Mouse (Mus musculus) layer of hippocampus, postnatal 10 days (tissue): ENCODE results near the gene Lrrc4b. TPM values are rescaled to one million over a fixed set of nuclear protein-coding genes. Genes with fewer than 3 reads are reported as not detected.

ENCODE experiments used
- DNase-seq, 2 experiments: peaks; one replicate each; pipeline ENCODE4 v3.0.0; 2021; ENCODE audit warnings: low spot score in 2 of 2
- total RNA-seq, 2 experiments: library from RNA; stranded (reverse); gene quantifications; 2 replicates each; pipeline ENCODE4 v1.2.3; 2021

The Lrrc4b gene
- total RNA-seq, 2 experiments from 2014 or later: 338 to 365 TPM

GRCm38 (mm10) chr7:44484841-44485571, 56.2 kb downstream of the Lrrc4b start:
- peak; percentile 89 to 90 for DNase-seq

DNA sequence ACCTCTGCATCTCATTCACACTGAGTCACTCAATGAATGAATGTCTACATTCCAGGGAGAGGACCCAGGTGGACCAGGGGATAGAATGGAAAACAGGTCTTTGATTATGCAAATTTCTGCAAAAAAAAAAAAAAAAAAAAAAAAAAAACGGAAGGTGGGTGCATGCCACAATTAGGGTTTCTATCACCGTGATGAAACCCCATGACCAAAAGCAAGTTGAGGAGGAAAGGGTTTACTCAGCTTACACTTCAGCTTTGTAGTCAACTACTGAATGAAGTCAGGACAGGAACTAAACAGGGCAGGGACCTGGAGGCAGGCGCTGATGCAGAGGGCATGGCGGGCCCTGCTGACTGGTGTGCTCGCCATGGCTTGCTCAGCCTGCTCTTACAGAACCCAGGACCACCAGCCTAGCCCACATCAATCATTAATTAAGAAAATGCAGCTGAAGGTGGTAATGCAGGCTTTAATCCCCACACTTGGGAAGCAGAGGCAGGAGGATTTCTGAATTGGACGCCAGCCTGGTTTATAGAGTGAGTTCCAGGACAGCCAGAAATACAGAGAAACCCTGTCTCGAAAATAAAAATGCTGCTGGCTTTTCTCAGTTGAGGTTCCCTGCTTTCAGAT, 56.9 kb downstream of the Lrrc4b start:
- peak in 1 of 2 experiments; percentile 7 for DNase-seq

DNA sequence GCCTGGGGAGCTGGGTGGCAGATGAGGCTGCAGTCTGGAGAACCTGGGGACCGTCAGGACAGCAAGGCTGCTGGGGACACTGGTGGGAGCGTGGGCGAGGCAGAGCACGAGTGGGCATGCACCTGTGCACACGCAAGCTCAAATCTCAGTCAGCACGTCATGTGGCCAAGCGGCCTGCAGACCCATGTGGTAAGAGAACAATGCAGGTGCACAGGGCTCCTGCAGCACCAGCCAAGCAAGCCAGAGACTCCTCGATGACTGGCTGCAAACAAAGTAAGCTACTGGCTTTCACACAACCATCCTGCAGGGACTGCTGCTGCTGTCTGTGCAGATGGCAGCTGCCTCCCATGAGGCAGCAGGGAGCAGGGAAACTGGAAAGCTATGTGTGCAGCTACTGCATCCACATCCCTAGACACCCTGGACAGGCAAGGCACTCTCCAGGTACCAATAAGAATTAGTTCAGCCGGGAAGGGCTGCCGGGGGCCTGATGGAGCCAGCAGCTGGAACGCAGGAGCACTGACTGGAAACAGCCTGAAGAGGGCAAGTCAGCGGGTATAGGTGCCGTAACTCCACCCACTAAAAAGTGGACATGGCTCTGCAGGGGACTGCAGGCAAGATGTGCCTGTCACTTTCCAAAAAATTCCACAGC, 58.2 kb downstream of the Lrrc4b start:
- no peak for DNase-seq

GRCm38 (mm10) chr7:44487936-44488335, 59.1 kb downstream of the Lrrc4b start:
- no peak for DNase-seq

DNA sequence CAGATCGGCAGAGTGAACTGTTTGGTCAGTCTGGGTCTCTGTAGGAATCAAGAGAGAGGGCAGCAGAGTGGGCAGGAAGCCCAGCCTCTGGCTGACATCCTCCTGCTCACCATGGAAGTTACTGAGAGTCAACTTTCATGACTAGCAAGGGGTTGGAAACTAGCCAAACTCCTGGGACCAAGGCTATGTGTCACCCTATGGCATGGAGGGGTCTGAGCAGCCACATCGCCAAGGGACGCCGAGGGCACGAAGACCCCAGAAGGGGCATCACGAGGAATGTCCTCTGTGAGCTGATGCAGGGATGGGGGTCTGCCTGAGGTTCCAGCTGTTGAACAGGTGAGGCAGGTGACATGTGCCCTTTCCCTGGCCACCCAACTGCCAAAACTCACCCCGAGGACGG, 59.7 kb downstream of the Lrrc4b start:
- no peak for DNase-seq

- DNase-seq: no peak
Measured at GRCm38 (mm10) chr7:44490281-44490680, 61.5 kb downstream of the Lrrc4b start.

DNA sequence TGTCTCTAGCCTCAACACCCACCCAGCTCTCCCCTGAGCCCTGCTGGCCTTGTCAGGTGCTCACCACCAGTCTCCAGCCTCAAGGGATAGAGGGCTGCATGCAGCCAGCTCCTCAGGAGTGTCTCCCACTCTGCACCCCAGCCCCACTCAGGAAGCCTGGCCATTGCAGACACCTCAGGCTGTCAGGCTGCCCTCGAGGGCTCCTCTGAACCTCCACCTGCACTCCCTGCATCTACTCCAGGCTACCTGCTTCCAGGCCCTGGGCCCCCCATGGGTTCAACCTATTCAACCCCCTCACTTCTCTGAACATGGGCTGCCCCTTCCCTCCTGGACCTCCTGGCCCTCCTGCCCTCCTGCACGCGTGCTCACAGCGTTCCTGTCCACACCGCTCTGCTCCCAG, 62.6 kb downstream of the Lrrc4b start:
- no peak for DNase-seq

- no peak for DNase-seq
Measured at GRCm38 (mm10) chr7:44492166-44492826, 63.5 kb downstream of the Lrrc4b start.

GRCm38 (mm10) chr7:44494681-44495080, 65.9 kb downstream of the Lrrc4b start:
- DNase-seq: no peak

- DNase-seq: no peak
Measured at GRCm38 (mm10) chr7:44495086-44495485, 66.3 kb downstream of the Lrrc4b start.

- DNase-seq: peak; percentile 97 to 98
Measured at GRCm38 (mm10) chr7:44495992-44496770, 67.4 kb downstream of the Lrrc4b start, which contains the start of the genes Emc10 and Fam71e1. Emc10 (minus strand) TSS chr7:44496529. Fam71e1 (plus strand) TSS chr7:44496581.

- no peak for DNase-seq
Measured at GRCm38 (mm10) chr7:44496771-44497109, 67.9 kb downstream of the Lrrc4b start.

GRCm38 (mm10) chr7:44497361-44498055, 68.7 kb downstream of the Lrrc4b start:
- DNase-seq: no peak

DNA sequence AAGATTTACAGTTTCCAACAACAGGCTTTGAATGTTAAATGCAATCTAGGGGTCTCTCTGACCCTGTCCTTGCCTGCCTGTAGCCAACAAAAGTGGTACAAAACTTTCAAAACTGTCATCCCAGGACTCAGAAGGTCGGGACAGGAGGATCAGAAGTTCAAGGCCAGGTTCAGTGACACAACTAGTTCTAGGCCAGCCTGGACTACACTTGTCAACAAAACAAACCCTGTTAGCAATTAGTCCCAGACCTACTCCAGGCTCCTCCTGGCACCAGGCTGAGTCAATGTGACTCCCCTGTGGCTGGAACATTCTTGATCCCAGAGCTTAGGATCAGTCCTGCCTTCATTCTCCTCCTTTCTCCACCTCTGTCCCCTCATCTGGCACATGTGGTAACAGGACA, 70.1 kb downstream of the Lrrc4b start:
- no peak for DNase-seq

DNA sequence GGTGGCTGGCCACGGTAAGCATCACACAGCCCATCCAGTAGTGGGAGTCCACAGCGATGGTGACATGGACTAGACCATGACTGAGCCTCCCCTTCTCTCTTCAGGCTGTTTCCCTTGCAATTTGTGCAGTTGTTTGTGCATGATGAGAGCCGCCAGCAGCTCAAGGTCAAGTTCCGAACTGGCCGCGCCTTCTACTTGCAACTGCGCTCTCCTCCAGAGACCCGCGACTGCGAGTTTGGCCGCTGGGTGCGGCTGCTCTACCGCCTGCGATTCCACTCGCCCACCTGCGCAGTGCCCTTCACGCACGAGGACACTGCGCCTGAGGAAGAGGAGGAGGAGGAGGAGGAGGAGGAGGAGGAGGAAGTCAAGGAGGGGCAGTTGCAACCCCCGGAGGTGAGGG, 71.2 kb downstream of the Lrrc4b start:
- no peak for DNase-seq

DNA sequence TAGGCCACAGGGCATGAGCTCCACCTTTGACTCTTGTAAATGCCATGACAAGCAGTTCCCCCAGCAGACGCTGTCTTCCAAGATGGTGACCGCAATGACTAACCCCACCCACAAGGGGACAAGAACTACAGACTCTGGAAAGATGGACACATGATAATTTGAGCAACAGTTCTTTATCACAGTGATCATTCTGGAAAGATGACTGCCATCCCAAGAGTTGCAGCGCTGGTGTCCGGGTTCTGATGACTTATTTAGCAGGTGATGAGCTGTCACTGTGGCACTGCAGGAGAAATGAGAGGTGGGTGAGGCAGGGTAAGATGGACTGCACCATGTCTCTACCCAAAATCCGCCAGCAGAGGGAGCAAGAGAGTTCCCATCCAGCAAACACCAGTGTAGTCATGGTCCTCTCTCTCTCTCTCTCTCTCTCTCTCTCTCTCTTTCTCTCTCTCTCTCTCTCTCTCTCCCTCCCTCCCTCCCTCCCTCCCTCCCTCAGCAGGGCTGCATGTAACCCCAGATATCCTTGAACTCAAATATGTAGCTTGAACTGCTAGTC, 72.8 kb downstream of the Lrrc4b start:
- peak; percentile 83 to 85 for DNase-seq

DNA sequence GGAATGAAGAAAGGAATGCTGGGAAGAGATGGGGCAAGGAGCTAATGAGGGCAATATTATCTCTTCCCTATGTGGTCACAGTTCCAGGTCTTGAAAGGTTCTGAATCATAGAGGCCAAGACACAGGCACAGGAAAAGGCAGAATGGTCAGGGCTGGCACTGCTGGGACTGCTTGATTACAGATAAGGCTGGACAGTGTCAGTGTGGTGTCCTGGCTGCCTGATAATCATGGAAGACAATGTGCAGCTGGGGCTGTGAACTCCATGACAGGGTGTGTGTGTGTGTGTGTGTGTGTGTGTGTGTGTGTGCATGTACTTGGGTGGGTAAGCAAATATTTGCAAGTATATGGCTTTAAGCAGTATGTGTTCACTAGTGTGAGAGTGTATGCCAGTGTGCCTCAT, 78.7 kb downstream of the Lrrc4b start:
- DNase-seq: no peak
